Mouse (Mus musculus) intestine, postnatal 0 days (tissue): Measurements from ENCODE around the gene Mkln1. TPM values are rescaled to one million over a fixed set of nuclear protein-coding genes. Genes with fewer than 3 reads are reported as not detected.

Source experiments
- ATAC-seq: fragments of 200-750 bp; cut with Nextera tagmentation; 2 replicates; pipeline ENCODE4 v1.8.0; 2017; ENCODE audit warnings: mild to moderate bottlenecking, moderate TSS enrichment, moderate library complexity
- H3K27ac ChIP-seq: fragments of 300-500 bp; sonication (generic); 2 replicates; pipeline ENCODE4 v1.5.1; 2014; ENCODE audit warnings: mild to moderate bottlenecking, low read depth, low read length, moderate library complexity
- H3K27me3 ChIP-seq: fragments of 300-500 bp; sonication (generic); replicated peaks from 2 replicates; pipeline ENCODE4 v1.6.1; 2014; ENCODE audit warnings: low read length, mixed read lengths; ENCODE audit not compliant: control insufficient read depth, insufficient read depth
- H3K36me3 ChIP-seq: fragments of 300-500 bp; sonication (generic); 2 replicates; pipeline ENCODE4 v1.6.1; 2014; ENCODE audit warnings: mild to moderate bottlenecking, moderate library complexity; ENCODE audit not compliant: control insufficient read depth, insufficient read depth
- H3K4me1 ChIP-seq: fragments of 300-500 bp; sonication (generic); replicated peaks from 2 replicates; pipeline ENCODE4 v1.6.1; 2014; ENCODE audit warnings: antibody characterized with exemption, low read length, mixed read lengths; ENCODE audit not compliant: control insufficient read depth, insufficient read depth
- H3K4me2 ChIP-seq: fragments of 300-500 bp; sonication (generic); replicated peaks from 2 replicates; pipeline ENCODE4 v1.6.1; 2014; ENCODE audit warnings: low read depth, mild to moderate bottlenecking, moderate library complexity
- H3K4me3 ChIP-seq: fragments of 300-500 bp; sonication (generic); 2 replicates; pipeline ENCODE4 v1.5.1; 2014; ENCODE audit warnings: low read depth, low read length
- H3K9ac ChIP-seq: fragments of 300-500 bp; sonication (generic); 2 replicates; pipeline ENCODE4 v1.6.1; 2014; ENCODE audit warnings: mild to moderate bottlenecking, low read depth, low read length
- H3K9me3 ChIP-seq: fragments of 300-500 bp; sonication (generic); 2 replicates; pipeline ENCODE4 v1.6.1; 2016; ENCODE audit warnings: mixed run types; ENCODE audit not compliant: control insufficient read depth
- CTCF ChIP-seq: sonication (generic); IDR thresholded peaks from 2 replicates; pipeline ENCODE4 v1.5.1; 2016; ENCODE audit warnings: low read depth, mild to moderate bottlenecking, control low read depth, antibody characterized with exemption, moderate library complexity
- WGBS: fragments of 180-500 bp; shearing (Covaris S2); extraction: QIAGEN DNeasy Blood & Tissue Kit; methylation state at CpG from one replicate; pipeline ENCODE4 v1.1.7; 2014; 5-methylcytosine and 5-hydroxymethylcytosine counted together
- polyA plus RNA-seq: library from polyadenylated mRNA; unstranded; fragments of >200 nt; fragmentation: Nextera tagmentation; extraction: Ambion mirVana; gene quantifications from 2 replicates; pipeline ENCODE4 v1.2.1, GENCODE M21; 2015

The Mkln1 gene
- polyA plus RNA-seq, 1 experiment from 2014 or later, result 109 TPM

DNA sequence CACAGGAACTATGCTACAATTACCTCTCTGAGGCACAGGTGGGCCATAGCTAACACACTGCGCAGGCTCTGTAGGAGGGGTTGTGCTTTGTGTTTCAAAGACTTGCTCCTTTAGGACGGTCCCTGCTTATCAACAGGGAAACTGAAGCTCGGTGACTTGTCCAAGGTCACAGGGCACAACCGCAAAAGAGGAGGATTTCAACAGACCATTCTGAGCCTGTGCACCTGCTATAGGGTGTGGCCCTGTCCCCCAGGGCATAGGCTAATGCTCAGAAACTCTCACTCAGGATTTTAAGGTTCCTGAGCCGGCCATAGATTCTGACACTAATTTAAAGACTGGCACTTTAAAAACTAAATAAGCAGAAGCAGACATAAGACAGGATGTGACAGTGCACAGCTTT lies 128.4 kb downstream of the Mkln1 start:
- no peaks in the 10 kb centered on the region for H3K9me3 ChIP-seq
- H3K36me3 ChIP-seq, result peaks cover 21% of the 10 kb centered on the region; the same call in 1 of the 2 replicates
- no peak overlapping the region for H3K9ac ChIP-seq
- 49% methylated on average over 5 of the region's 5 CpGs for WGBS
- ATAC-seq, result no peak
- H3K27me3 ChIP-seq, result no peaks in the 10 kb centered on the region
- H3K4me3 ChIP-seq, result no peak overlapping the region
- no peak overlapping the region for H3K27ac ChIP-seq
- H3K4me1 ChIP-seq, result peaks cover 4% of the 10 kb centered on the region; the same call in 1 of the 2 replicates
- H3K4me2 ChIP-seq, result no peak overlapping the region
- TF ChIP-seq CTCF, result no peak

- no peaks in the 10 kb centered on the region for H3K9me3 ChIP-seq
- no peak for ATAC-seq
- no peak overlapping the region for H3K4me2 ChIP-seq
- H3K4me1 ChIP-seq, result no peaks in the 10 kb centered on the region; the same call in 1 of the 2 replicates
- H3K4me3 ChIP-seq, result no peak overlapping the region
- peak; percentile 79 for TF ChIP-seq CTCF
- WGBS, result 66% methylated on average over 7 of the region's 7 CpGs
- no peak overlapping the region for H3K27ac ChIP-seq
- H3K9ac ChIP-seq, result no peak overlapping the region
- H3K36me3 ChIP-seq, result peaks cover 21% of the 10 kb centered on the region; the same call in 1 of the 2 replicates
- H3K27me3 ChIP-seq, result no peaks in the 10 kb centered on the region
Observed at GRCm38 (mm10) chr6:31527897-31528296, 129.4 kb downstream of the Mkln1 start.

DNA sequence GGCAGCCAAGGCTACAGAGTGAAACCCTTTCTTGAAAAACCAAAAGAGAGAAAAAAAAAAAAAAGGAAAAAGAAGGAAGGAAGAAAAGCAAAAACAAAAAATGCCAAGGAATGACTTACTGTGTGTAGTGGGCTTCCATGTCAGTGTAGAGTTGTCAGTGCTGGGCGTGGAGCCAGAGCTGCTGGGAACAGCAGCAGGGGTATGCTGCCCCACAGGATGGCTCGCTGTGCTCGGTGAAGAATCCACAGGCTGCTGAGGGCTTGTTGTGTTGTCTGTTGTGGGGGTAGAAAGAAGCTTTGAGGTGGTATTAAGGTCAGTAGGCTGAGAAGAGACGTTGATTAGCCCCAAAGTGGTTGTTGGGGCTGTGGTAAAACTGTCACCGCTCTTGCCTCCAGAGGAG lies 129.8 kb downstream of the Mkln1 start:
- Histone ChIP-seq H3K4me2 (no peak overlapping the region), H3K27ac (no peak overlapping the region), H3K27me3 (no peaks in the 10 kb centered on the region), H3K4me3 (no peak overlapping the region), H3K9ac (no peak overlapping the region), H3K9me3 (no peaks in the 10 kb centered on the region), H3K4me1 (no peaks in the 10 kb centered on the region), H3K36me3 (peaks cover 21% of the 10 kb centered on the region; the same call in 1 of the 2 replicates)
- no peak for ATAC-seq
- 73% methylated on average over 5 of the region's 5 CpGs for WGBS
- TF ChIP-seq CTCF, result no peak

GRCm38 (mm10) chr6:31531880-31532279 lies 133.3 kb downstream of the Mkln1 start:
- TF ChIP-seq CTCF, result no peak
- 68% methylated on average over 3 of the region's 3 CpGs for WGBS
- ATAC-seq, result no peak

DNA sequence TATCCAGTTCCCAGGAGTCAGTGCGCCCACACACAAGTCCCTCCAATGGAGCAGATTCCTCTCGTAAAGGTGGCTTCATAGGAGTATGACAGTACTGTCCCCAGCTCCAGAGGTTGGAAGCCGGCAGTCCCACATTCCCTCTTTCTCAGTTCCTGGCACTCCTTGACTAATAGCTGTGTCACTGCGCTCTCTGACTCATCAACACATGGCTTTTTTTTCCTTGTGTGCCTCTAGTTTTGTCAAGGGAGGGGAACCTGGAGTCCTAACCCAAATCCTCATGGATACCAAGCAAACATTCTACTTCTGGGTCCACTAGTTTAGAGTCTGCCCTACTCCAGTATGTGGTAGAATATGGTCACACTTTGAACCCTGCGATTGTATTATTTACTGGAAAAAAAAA lies 136.2 kb downstream of the Mkln1 start:
- Histone ChIP-seq H3K4me2 (no peak overlapping the region), H3K9ac (no peak overlapping the region), H3K36me3 (no peaks in the 10 kb centered on the region), H3K27me3 (no peaks in the 10 kb centered on the region), H3K27ac (no peak overlapping the region), H3K9me3 (no peaks in the 10 kb centered on the region), H3K4me3 (no peak overlapping the region), H3K4me1 (no peaks in the 10 kb centered on the region)
- ATAC-seq, result no peak
- 92% methylated on average over 5 of the region's 5 CpGs for WGBS
- no peak for TF ChIP-seq CTCF

More at GRCm38 (mm10) chr6:31531880-31532279, 133.3 kb downstream of the Mkln1 start:
- no peak overlapping the region for H3K4me2 ChIP-seq
- no peak overlapping the region for H3K9ac ChIP-seq
- no peaks in the 10 kb centered on the region for H3K9me3 ChIP-seq
- H3K4me3 ChIP-seq, result no peak overlapping the region
- H3K36me3 ChIP-seq, result 0 out of 2 replicates have a peak, but pooled peaks cover 3% of the 10 kb centered on the region
- H3K27ac ChIP-seq, result no peak overlapping the region
- H3K27me3 ChIP-seq, result no peaks in the 10 kb centered on the region
- no peaks in the 10 kb centered on the region for H3K4me1 ChIP-seq

- 70% methylated on average over 4 of the region's 4 CpGs for WGBS
- no peak for TF ChIP-seq CTCF
- H3K9ac ChIP-seq, result no peak overlapping the region
- H3K27me3 ChIP-seq, result no peaks in the 10 kb centered on the region
- no peaks in the 10 kb centered on the region for H3K4me1 ChIP-seq
- no peaks in the 10 kb centered on the region for H3K36me3 ChIP-seq
- H3K4me2 ChIP-seq, result no peak overlapping the region
- H3K9me3 ChIP-seq, result no peaks in the 10 kb centered on the region
- no peak for ATAC-seq
- no peak overlapping the region for H3K27ac ChIP-seq
- H3K4me3 ChIP-seq, result no peak overlapping the region
Observed at GRCm38 (mm10) chr6:31537193-31537592, 138.7 kb downstream of the Mkln1 start.

DNA sequence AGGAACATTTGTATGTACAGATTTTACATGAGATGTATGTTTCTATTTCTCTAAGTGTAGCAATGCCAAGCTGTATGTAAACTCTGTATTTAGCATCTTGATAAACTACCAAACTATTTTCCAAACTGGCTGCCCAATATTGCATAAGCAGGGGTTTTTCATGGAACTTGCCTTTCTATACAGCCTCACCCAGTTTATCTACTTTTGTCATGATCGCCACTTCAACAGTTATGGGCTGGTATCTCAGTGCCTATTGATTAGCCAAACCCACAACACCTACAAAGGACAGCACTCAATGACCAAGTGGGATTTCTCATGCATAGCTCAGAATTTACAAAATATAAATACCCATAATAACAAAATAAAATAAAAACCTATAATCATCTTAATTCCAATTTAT lies 139.6 kb downstream of the Mkln1 start:
- H3K4me2 ChIP-seq, result no peak overlapping the region
- H3K27me3 ChIP-seq, result no peaks in the 10 kb centered on the region
- no peaks in the 10 kb centered on the region for H3K4me1 ChIP-seq
- no peak overlapping the region for H3K27ac ChIP-seq
- no peak overlapping the region for H3K4me3 ChIP-seq
- no peak for TF ChIP-seq CTCF
- H3K36me3 ChIP-seq, result no peaks in the 10 kb centered on the region
- ATAC-seq, result no peak
- no peak overlapping the region for H3K9ac ChIP-seq
- no peaks in the 10 kb centered on the region for H3K9me3 ChIP-seq
- WGBS, result 79% methylated on average over 1 of the region's 1 CpGs
